Mouse (Mus musculus) leukemia stem cell, adult 10-12 weeks (primary cell): ENCODE results near the gene Prh1. TPM values are rescaled to one million over a fixed set of nuclear protein-coding genes. Genes with fewer than 3 reads are reported as not detected.

ENCODE experiments used
- polyA plus RNA-seq: library from polyadenylated mRNA; stranded (reverse); fragments of >175 nt; gene quantifications from 2 replicates; pipeline ENCODE4 v1.2.3, GENCODE M21; 2012; ENCODE audit warnings: low replicate concordance

The Prh1 gene
- polyA plus RNA-seq: not detected in 2 replicates

GRCm38 (mm10) chr6:132569509-132569908 lies at the start of gene Prh1:
Prh1 (plus strand) TSS chr6:132569809.

DNA sequence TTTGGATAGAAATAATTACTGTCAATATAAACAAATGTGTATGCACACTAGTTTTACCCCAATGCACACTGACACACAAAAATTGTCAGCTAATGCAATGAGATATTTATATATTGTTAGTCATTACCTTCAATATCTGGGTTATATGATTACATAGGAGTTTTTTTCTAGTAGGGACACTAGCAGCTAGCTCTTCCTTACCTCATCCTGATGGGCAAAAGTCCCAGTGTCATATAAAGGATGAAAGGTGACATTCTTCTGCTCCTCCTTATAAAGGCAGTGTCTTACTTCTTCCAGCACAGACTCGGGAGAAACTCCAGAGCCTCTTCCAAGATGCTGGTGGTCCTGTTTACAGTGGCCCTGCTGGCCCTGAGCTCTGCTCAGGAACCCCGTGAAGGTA lies 26.0 kb downstream of the Prh1 start, which contains the start of gene Prp2:
Prp2 (plus strand) TSS at position 301 of the 400 bp plus-strand sequence.

Other genes with a start within 250 kb of the Prh1 start
- gene Gm8882, start 205.7 kb upstream of the Prh1 start, polyA plus RNA-seq: 0.33 TPM in 1 of 2 replicates, not detected in the other
- not detected in 2 replicates for gene Prp2, start 26.1 kb downstream of the Prh1 start, polyA plus RNA-seq
- not detected in 2 replicates for gene A630073D07Rik, start 81.7 kb downstream of the Prh1 start, polyA plus RNA-seq
- gene Tas2r120, start 87.1 kb downstream of the Prh1 start, polyA plus RNA-seq: not detected in 2 replicates
- not detected in 2 replicates for gene Tas2r121, start 131.2 kb downstream of the Prh1 start, polyA plus RNA-seq
- gene Tas2r122, start 142.1 kb downstream of the Prh1 start, polyA plus RNA-seq: not detected in 2 replicates
- gene Tas2r115, start 168.2 kb downstream of the Prh1 start, polyA plus RNA-seq: not detected in 2 replicates
- gene Tas2r124, start 184.9 kb downstream of the Prh1 start, polyA plus RNA-seq: not detected in 2 replicates
- gene Tas2r102, start 192.3 kb downstream of the Prh1 start, polyA plus RNA-seq: not detected in 2 replicates
- not detected in 2 replicates for gene Tas2r136, start 208.4 kb downstream of the Prh1 start, polyA plus RNA-seq
- not detected in 2 replicates for gene Tas2r117, start 233.0 kb downstream of the Prh1 start, polyA plus RNA-seq